Mouse (Mus musculus) MEL-GATA-1-ER (cell line): ENCODE results near the gene Gm10803.

Experiments used
- DNase-seq: peaks from one replicate; pipeline ENCODE4 v3.0.0-alpha.2; 2012; ENCODE audit warnings: low read depth; ENCODE audit errors: extremely low read depth

Gm10803 gene

GRCm38 (mm10) chr2:93591706-93592105 is 31.3 kb downstream of the Gm10803 start:
- no peak for DNase-seq

GRCm38 (mm10) chr2:93592164-93592790 is 31.9 kb downstream of the Gm10803 start:
- no peak for DNase-seq

GRCm38 (mm10) chr2:93593121-93593520 is 32.8 kb downstream of the Gm10803 start:
- no peak for DNase-seq

- DNase-seq: no peak
Measured at GRCm38 (mm10) chr2:93597145-93597544, 36.8 kb downstream of the Gm10803 start.

- no peak for DNase-seq
Measured at GRCm38 (mm10) chr2:93599731-93600130, 39.4 kb downstream of the Gm10803 start.

GRCm38 (mm10) chr2:93604601-93605285 is 44.4 kb downstream of the Gm10803 start:
- DNase-seq: no peak

- no peak for DNase-seq
Measured at GRCm38 (mm10) chr2:93608800-93609199, 48.4 kb downstream of the Gm10803 start.

- no peak for DNase-seq
Measured at GRCm38 (mm10) chr2:93613020-93613419, 52.7 kb downstream of the Gm10803 start.
